Mouse (Mus musculus): ENCODE data around the gene Gorasp1. TPM values are rescaled to one million over a fixed set of nuclear protein-coding genes. Genes with fewer than 3 reads are reported as not detected.

The Gorasp1 gene
- total and polyA plus RNA-seq, 3 experiments = 4.8 to 15.4 (median 9.7) TPM

DNA sequence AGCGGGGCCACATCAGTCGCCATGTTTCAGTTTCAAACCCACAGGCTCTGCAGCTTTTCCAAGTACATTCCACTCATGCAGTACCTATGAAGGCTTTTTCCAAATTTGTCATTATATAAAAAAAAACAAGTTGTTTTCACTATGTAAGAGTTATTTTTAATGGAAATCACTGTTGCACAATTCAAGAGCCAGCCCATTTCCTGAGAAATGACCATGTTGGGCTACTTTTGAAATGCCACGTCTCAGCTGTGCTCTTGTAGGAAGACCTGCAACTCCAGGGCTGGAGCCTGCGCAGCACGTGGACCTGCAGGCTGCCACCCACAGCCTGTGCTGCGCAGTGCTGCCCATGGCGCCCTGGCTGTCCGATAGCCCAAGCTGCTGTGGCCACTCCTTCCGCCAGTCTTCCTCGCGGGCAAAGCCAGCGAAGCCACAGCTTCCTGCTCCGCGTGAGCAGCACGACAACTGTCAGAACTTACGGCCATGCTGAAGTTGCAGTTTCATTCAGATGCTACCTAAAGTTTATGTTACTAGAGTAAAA lies 12.2 kb downstream of the Gorasp1 start:
- DNase-seq (ENCODE audit: low spot score) (no peak), ATAC-seq (ENCODE audit: extremely low read depth, insufficient number of reproducible peaks, low FRiP score, poor library complexity, severe bottlenecking) (no peak)
- no peak for TF ChIP-seq GATA1 (IDR thresholded peaks at IDR 0.05; ENCODE audit: borderline replicate concordance, low read length)
- no peak for TF ChIP-seq TAL1 (conservative IDR thresholded peaks at IDR 0.05; ENCODE audit: low read depth, low read length)
- TF ChIP-seq GATA2 (IDR thresholded peaks at IDR 0.05; ENCODE audit: borderline replicate concordance, low read depth, low read length) = no peak
- TF ChIP-seq POLR2AphosphoS5 (IDR thresholded peaks at IDR 0.05; ENCODE audit: insufficient replicate concordance, low read depth, low read length) = no peak
- no peak for TF ChIP-seq CTCF (IDR thresholded peaks at IDR 0.05; ENCODE audit: low read depth, low read length)
- H3K36me3 ChIP-seq (replicated peaks) = peaks cover 97% of the 10 kb centered on the region
- no peaks in the 10 kb centered on the region for H3K9me3 ChIP-seq (replicated peaks)
- no peak overlapping the region for H3K4me3 ChIP-seq (ENCODE audit: low read depth, low read length)
- peaks cover 34% of the 10 kb centered on the region for H3K4me1 ChIP-seq (ENCODE audit: insufficient read depth, low read depth, low read length)
- no peaks in the 10 kb centered on the region for H3K27me3 ChIP-seq (ENCODE audit: insufficient read depth, low read length)

DNA sequence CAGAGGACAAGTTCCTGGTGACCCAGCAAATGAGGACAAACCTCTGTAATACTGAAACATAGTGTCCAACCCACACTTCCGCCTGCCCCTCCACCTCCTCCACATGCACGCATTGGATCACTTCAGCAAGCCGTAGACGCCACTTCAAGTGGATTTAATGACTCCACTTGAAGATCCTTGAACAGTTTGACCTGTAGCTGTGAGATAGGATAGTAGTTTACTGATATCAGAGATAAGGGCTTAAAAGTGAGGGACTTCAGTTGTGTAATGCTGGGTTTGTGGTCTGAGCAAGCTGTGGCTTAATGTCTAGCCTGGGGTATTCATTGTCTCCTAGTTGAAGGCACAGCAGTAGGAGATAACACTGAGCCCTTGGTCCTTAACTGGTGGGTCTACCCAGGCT lies 13.9 kb downstream of the Gorasp1 start:
- H3K4me1 ChIP-seq (ENCODE audit: insufficient read depth, low read depth, low read length) = peaks cover 34% of the 10 kb centered on the region

GRCm38 (mm10) chr9:119919858-119920257 lies 17.5 kb downstream of the Gorasp1 start:
- peaks cover 97% of the 10 kb centered on the region for H3K36me3 ChIP-seq (replicated peaks)
- no peaks in the 10 kb centered on the region for H3K9me3 ChIP-seq (replicated peaks)
- H3K27me3 ChIP-seq (ENCODE audit: insufficient read depth, low read length) = no peaks in the 10 kb centered on the region
- TF ChIP-seq POLR2AphosphoS5 (IDR thresholded peaks at IDR 0.05; ENCODE audit: insufficient replicate concordance, low read depth, low read length) (no peak), GATA1 (IDR thresholded peaks at IDR 0.05; ENCODE audit: borderline replicate concordance, low read length) (no peak), CTCF (IDR thresholded peaks at IDR 0.05; ENCODE audit: low read depth, low read length) (no peak), TAL1 (conservative IDR thresholded peaks at IDR 0.05; ENCODE audit: low read depth, low read length) (no peak), GATA2 (IDR thresholded peaks at IDR 0.05; ENCODE audit: borderline replicate concordance, low read depth, low read length) (no peak)
- ATAC-seq (ENCODE audit: extremely low read depth, insufficient number of reproducible peaks, low FRiP score, poor library complexity, severe bottlenecking) = no peak
- peaks cover 32% of the 10 kb centered on the region for H3K4me1 ChIP-seq (ENCODE audit: insufficient read depth, low read depth, low read length)
- H3K4me3 ChIP-seq (ENCODE audit: low read depth, low read length) = no peak overlapping the region
- DNase-seq (ENCODE audit: low spot score) = no peak

More for the DNA sequence above, 13.9 kb downstream of the Gorasp1 start:
- peaks cover 97% of the 10 kb centered on the region for H3K36me3 ChIP-seq (replicated peaks)
- H3K27me3 ChIP-seq (ENCODE audit: insufficient read depth, low read length) = no peaks in the 10 kb centered on the region
- ATAC-seq (ENCODE audit: extremely low read depth, insufficient number of reproducible peaks, low FRiP score, poor library complexity, severe bottlenecking) = peak; percentile 79
- H3K4me3 ChIP-seq (ENCODE audit: low read depth, low read length) = peak overlapping the region; percentile 30; the same call in 1 of the 2 replicates
- no peaks in the 10 kb centered on the region for H3K9me3 ChIP-seq (replicated peaks)
- TF ChIP-seq GATA1 (IDR thresholded peaks at IDR 0.05; ENCODE audit: borderline replicate concordance, low read length) (no peak), POLR2AphosphoS5 (IDR thresholded peaks at IDR 0.05; ENCODE audit: insufficient replicate concordance, low read depth, low read length) (no peak), GATA2 (IDR thresholded peaks at IDR 0.05; ENCODE audit: borderline replicate concordance, low read depth, low read length) (no peak), TAL1 (conservative IDR thresholded peaks at IDR 0.05; ENCODE audit: low read depth, low read length) (no peak; the same call in 1 of the 2 replicates), CTCF (IDR thresholded peaks at IDR 0.05; ENCODE audit: low read depth, low read length) (no peak)
- DNase-seq (ENCODE audit: low spot score) = peak; percentile 55

DNA sequence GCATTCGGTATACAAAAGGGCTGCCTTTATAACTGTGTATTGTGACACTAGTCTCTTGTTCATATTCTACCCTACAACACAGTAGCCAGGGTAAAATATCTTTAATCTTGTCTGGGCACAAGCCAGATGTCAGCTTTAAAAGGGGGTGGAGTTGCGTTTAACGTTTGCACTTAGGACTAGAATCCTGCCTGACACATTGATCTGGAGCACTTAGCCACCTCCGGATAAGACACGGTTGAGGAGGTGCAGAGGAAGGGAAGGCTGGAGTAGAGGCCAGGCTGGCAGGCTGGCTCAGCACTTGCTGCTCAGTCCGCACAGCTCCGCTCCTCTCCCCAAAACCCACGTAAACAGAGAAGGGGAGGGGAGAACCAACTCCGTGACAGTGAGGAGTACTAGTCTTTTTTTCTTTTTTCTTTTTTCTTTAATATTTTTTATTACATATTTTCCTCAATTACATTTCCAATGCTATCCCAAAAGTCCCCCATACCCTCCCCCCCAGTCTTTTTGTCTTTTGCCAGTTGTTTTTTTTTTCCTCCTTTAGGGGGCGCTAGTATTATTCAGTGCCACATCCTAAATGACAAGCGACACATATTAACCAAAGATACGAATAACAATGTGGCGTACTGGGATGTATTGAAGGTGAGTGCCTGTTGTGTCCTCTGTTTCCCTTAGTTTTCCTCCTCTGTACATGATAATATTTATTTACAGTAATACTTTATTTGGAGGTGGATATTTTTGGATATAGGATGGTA lies 24.1 kb downstream of the Gorasp1 start:
- ATAC-seq (ENCODE audit: extremely low read depth, insufficient number of reproducible peaks, low FRiP score, poor library complexity, severe bottlenecking) (no peak), DNase-seq (ENCODE audit: low spot score) (no peak)
- Histone ChIP-seq H3K36me3 (replicated peaks) (peaks cover 99% of the 10 kb centered on the region), H3K4me3 (ENCODE audit: low read depth, low read length) (no peak overlapping the region), H3K27me3 (ENCODE audit: insufficient read depth, low read length) (no peaks in the 10 kb centered on the region), H3K4me1 (ENCODE audit: insufficient read depth, low read depth, low read length) (no peaks in the 10 kb centered on the region), H3K9me3 (replicated peaks) (no peaks in the 10 kb centered on the region)
- no peak for TF ChIP-seq TAL1 (conservative IDR thresholded peaks at IDR 0.05; ENCODE audit: low read depth, low read length)

- DNase-seq (ENCODE audit: low spot score) = no peak
- Histone ChIP-seq H3K36me3 (replicated peaks) (peaks cover 97% of the 10 kb centered on the region), H3K4me3 (ENCODE audit: low read depth, low read length) (no peak overlapping the region), H3K4me1 (ENCODE audit: insufficient read depth, low read depth, low read length) (no peaks in the 10 kb centered on the region), H3K9me3 (replicated peaks) (no peaks in the 10 kb centered on the region), H3K27me3 (ENCODE audit: insufficient read depth, low read length) (no peaks in the 10 kb centered on the region)
- no peak for ATAC-seq (ENCODE audit: extremely low read depth, insufficient number of reproducible peaks, low FRiP score, poor library complexity, severe bottlenecking)
- TF ChIP-seq GATA2 (IDR thresholded peaks at IDR 0.05; ENCODE audit: borderline replicate concordance, low read depth, low read length) (no peak), CTCF (IDR thresholded peaks at IDR 0.05; ENCODE audit: low read depth, low read length) (no peak), TAL1 (conservative IDR thresholded peaks at IDR 0.05; ENCODE audit: low read depth, low read length) (no peak), GATA1 (IDR thresholded peaks at IDR 0.05; ENCODE audit: borderline replicate concordance, low read length) (no peak), POLR2AphosphoS5 (IDR thresholded peaks at IDR 0.05; ENCODE audit: insufficient replicate concordance, low read depth, low read length) (no peak)
Observed at GRCm38 (mm10) chr9:119909931-119910330, 27.4 kb downstream of the Gorasp1 start.

DNA sequence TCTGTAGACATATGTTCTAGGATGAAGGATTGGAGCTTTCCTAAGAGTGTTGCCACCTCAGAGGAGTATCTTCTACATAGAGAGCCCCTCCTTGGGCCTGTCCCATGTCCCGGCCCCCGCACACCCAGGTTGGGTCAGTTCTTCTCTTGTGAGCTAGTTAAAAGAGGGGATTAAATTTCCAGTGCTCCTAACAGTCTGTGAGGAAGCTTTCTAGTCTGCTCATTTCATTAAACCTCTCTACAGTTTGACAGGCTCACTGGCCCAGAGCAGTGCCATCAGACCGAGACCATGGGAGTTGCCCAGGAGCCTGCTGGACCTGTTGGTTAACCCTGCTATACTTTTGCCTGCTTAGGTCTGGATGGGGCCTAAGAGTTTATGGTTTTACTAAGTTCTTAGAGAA lies 28.7 kb downstream of the Gorasp1 start:
- Histone ChIP-seq H3K4me1 (ENCODE audit: insufficient read depth, low read depth, low read length) (no peaks in the 10 kb centered on the region), H3K36me3 (replicated peaks) (peaks cover 97% of the 10 kb centered on the region)
- ATAC-seq (ENCODE audit: extremely low read depth, insufficient number of reproducible peaks, low FRiP score, poor library complexity, severe bottlenecking) = no peak

More for the DNA sequence above, 28.7 kb downstream of the Gorasp1 start:
- DNase-seq (ENCODE audit: low spot score) = no peak
- Histone ChIP-seq H3K4me3 (ENCODE audit: low read depth, low read length) (no peak overlapping the region), H3K9me3 (replicated peaks) (no peaks in the 10 kb centered on the region), H3K27me3 (ENCODE audit: insufficient read depth, low read length) (no peaks in the 10 kb centered on the region)
- TF ChIP-seq POLR2AphosphoS5 (IDR thresholded peaks at IDR 0.05; ENCODE audit: insufficient replicate concordance, low read depth, low read length) (no peak), GATA1 (IDR thresholded peaks at IDR 0.05; ENCODE audit: borderline replicate concordance, low read length) (no peak), GATA2 (IDR thresholded peaks at IDR 0.05; ENCODE audit: borderline replicate concordance, low read depth, low read length) (no peak), TAL1 (conservative IDR thresholded peaks at IDR 0.05; ENCODE audit: low read depth, low read length) (no peak), CTCF (IDR thresholded peaks at IDR 0.05; ENCODE audit: low read depth, low read length) (no peak)
